Mouse (Mus musculus) MEL (cell line): ENCODE results near the gene Olfr1150-ps1. TPM values are rescaled to one million over a fixed set of nuclear protein-coding genes. Genes with fewer than 3 reads are reported as not detected.

Source experiments
- DNase-seq: peaks from one replicate; pipeline ENCODE4 v3.0.0; 2011; ENCODE audit warnings: low read depth, low spot score
- H3K27ac ChIP-seq: 2 replicates; pipeline ENCODE4 v1.5.1; 2012; ENCODE audit warnings: low read depth, mild to moderate bottlenecking, control low read depth, low read length, moderate library complexity; ENCODE audit not compliant: control insufficient read depth
- H3K27me3 ChIP-seq, 2 experiments: fragments of 150-350 bp in 1 of 2; sonication (generic) in 1 of 2; 2 replicates each; pipeline ENCODE4 v1.6.1; 2012; ENCODE audit warnings: low read length in 2 of 2, mild to moderate bottlenecking in 2 of 2, improper control_type of control experiment in 1 of 2, moderate library complexity in 1 of 2; ENCODE audit not compliant: insufficient read depth in 2 of 2, control insufficient read depth in 1 of 2
- H3K36me3 ChIP-seq, 2 experiments: 2 replicates each; pipeline ENCODE4 v1.6.1; 2012 to 2014; ENCODE audit warnings: low read length in 2 of 2, improper control_type of control experiment in 1 of 2, inconsistent platforms in 1 of 2, mild to moderate bottlenecking in 1 of 2; ENCODE audit not compliant: insufficient read depth in 2 of 2, control insufficient read depth in 1 of 2
- H3K4me1 ChIP-seq, 2 experiments: fragments of 150-350 bp in 1 of 2; sonication (generic) in 1 of 2; 2 replicates each; pipeline ENCODE4 v1.6.1; 2012; ENCODE audit warnings: low read length in 2 of 2, improper control_type of control experiment in 1 of 2, mild to moderate bottlenecking in 1 of 2; ENCODE audit not compliant: insufficient read depth in 2 of 2, control insufficient read depth in 1 of 2
- H3K4me3 ChIP-seq, 2 experiments: fragments of 150-350 bp in 1 of 2; sonication (generic) in 1 of 2; 2 replicates each; pipeline ENCODE4 v1.5.1; 2012; ENCODE audit warnings: low read depth in 2 of 2, low read length in 2 of 2, mild to moderate bottlenecking in 2 of 2, moderate library complexity in 2 of 2, control low read depth in 1 of 2, improper control_type of control experiment in 1 of 2; ENCODE audit not compliant: control insufficient read depth in 1 of 2, insufficient read depth in 1 of 2
- H3K79me2 ChIP-seq: 2 replicates; pipeline ENCODE4 v1.6.1; 2012; ENCODE audit warnings: mild to moderate bottlenecking, low read length, moderate library complexity; ENCODE audit not compliant: control insufficient read depth, poor library complexity, insufficient read depth
- H3K9ac ChIP-seq: 2 replicates; pipeline ENCODE4 v1.6.1; 2012; ENCODE audit warnings: low read depth, mild to moderate bottlenecking, control low read depth, low read length, moderate library complexity; ENCODE audit not compliant: control insufficient read depth, poor library complexity, severe bottlenecking
- H3K9me3 ChIP-seq: fragments of 150-350 bp; sonication (generic); replicated peaks from 2 replicates; pipeline ENCODE4 v1.6.1; 2012; ENCODE audit warnings: mild to moderate bottlenecking, low read length, improper control_type of control experiment, moderate library complexity; ENCODE audit not compliant: insufficient read depth
- CHD1 ChIP-seq: IDR thresholded peaks from 2 replicates; pipeline ENCODE4 v1.6.1; 2012; ENCODE audit warnings: low read depth, mild to moderate bottlenecking, inconsistent platforms, low read length, improper control_type of control experiment
- E2F4 ChIP-seq: IDR thresholded peaks from 2 replicates; pipeline ENCODE4 v1.6.1; 2011; ENCODE audit warnings: low read depth, low read length, improper control_type of control experiment, borderline replicate concordance
- EP300 ChIP-seq, 2 experiments: IDR thresholded peaks; 2 replicates each; pipeline ENCODE4 v1.6.1; 2011; ENCODE audit warnings: improper control_type of control experiment in 2 of 2, low read length in 2 of 2, low read depth in 1 of 2, mild to moderate bottlenecking in 1 of 2
- HCFC1 ChIP-seq: IDR thresholded peaks from 2 replicates; pipeline ENCODE4 v1.6.1; 2012; ENCODE audit warnings: low read depth, mild to moderate bottlenecking, inconsistent platforms, low read length, improper control_type of control experiment, moderate library complexity
- JUND ChIP-seq: IDR thresholded peaks from 2 replicates; pipeline ENCODE4 v1.6.1; 2011; ENCODE audit warnings: low read depth, mild to moderate bottlenecking, improper control_type of control experiment, low read length
- MAFK ChIP-seq: IDR thresholded peaks from 2 replicates; pipeline ENCODE4 v1.6.1; 2011; ENCODE audit warnings: low read depth, mild to moderate bottlenecking, low read length, improper control_type of control experiment, borderline replicate concordance
- MAZ ChIP-seq: IDR thresholded peaks from 2 replicates; pipeline ENCODE4 v1.6.1; 2012; ENCODE audit warnings: low read depth, mild to moderate bottlenecking, inconsistent platforms, low read length, improper control_type of control experiment
- MEF2A ChIP-seq: IDR thresholded peaks from 2 replicates; pipeline ENCODE4 v1.6.1; 2014; ENCODE audit warnings: low read depth, mild to moderate bottlenecking, inconsistent platforms, low read length, improper control_type of control experiment; ENCODE audit not compliant: poor library complexity, insufficient replicate concordance, severe bottlenecking; ENCODE audit errors: extremely low read depth
- MXI1 ChIP-seq: IDR thresholded peaks from 2 replicates; pipeline ENCODE4 v1.6.1; 2011; ENCODE audit warnings: mild to moderate bottlenecking, low read depth, low read length, improper control_type of control experiment
- MYB ChIP-seq: IDR thresholded peaks from 2 replicates; pipeline ENCODE4 v1.6.1; 2011; ENCODE audit warnings: mild to moderate bottlenecking, low read depth, low read length, improper control_type of control experiment
- MYC ChIP-seq: IDR thresholded peaks from 2 replicates; pipeline ENCODE4 v1.6.1; 2011; ENCODE audit warnings: low read depth, mild to moderate bottlenecking, low read length, improper control_type of control experiment, moderate library complexity
- NELFE ChIP-seq: IDR thresholded peaks from 2 replicates; pipeline ENCODE4 v1.6.1; 2011; ENCODE audit warnings: low read depth, low read length, improper control_type of control experiment
- POLR2AphosphoS2 ChIP-seq: IDR thresholded peaks from 2 replicates; pipeline ENCODE4 v1.6.1; 2011; ENCODE audit warnings: low read length, improper control_type of control experiment
- POLR2AphosphoS5 ChIP-seq: IDR thresholded peaks from 2 replicates; pipeline ENCODE4 v1.6.1; 2012; ENCODE audit warnings: low read depth, borderline replicate concordance, mild to moderate bottlenecking, inconsistent platforms, low read length, moderate library complexity, mixed read lengths
- SMC3 ChIP-seq: IDR thresholded peaks from 2 replicates; pipeline ENCODE4 v1.6.1; 2011; ENCODE audit warnings: low read depth, low read length, improper control_type of control experiment
- TBP ChIP-seq: IDR thresholded peaks from 2 replicates; pipeline ENCODE4 v1.8.0; 2011; ENCODE audit warnings: low read depth, low read length, improper control_type of control experiment
- UBTF ChIP-seq: IDR thresholded peaks from 2 replicates; pipeline ENCODE4 v1.6.1; 2012; ENCODE audit warnings: low read depth, mild to moderate bottlenecking, inconsistent platforms, low read length, improper control_type of control experiment, moderate library complexity, borderline replicate concordance; ENCODE audit not compliant: insufficient read depth
- USF1 ChIP-seq: IDR thresholded peaks from 2 replicates; pipeline ENCODE4 v1.6.1; 2014; ENCODE audit warnings: low read depth, mild to moderate bottlenecking, inconsistent platforms, low read length, improper control_type of control experiment, moderate library complexity
- ZC3H11A ChIP-seq: IDR thresholded peaks from 2 replicates; pipeline ENCODE4 v1.6.1; 2012; ENCODE audit warnings: low read depth, mild to moderate bottlenecking, inconsistent platforms, low read length, improper control_type of control experiment
- ZKSCAN1 ChIP-seq: IDR thresholded peaks from 2 replicates; pipeline ENCODE4 v1.6.1; 2012; ENCODE audit warnings: low read depth, mild to moderate bottlenecking, inconsistent platforms, low read length, improper control_type of control experiment, moderate library complexity
- polyA plus RNA-seq, 2 experiments: library from polyadenylated mRNA; stranded (reverse) in 1 of 2; unstranded in 1 of 2; fragments of >175 nt in 1 of 2; fragments of >200 nt in 1 of 2; gene quantifications; 2 replicates each; pipeline versions ENCODE4 v1.2.1 to v1.2.4; 2012; ENCODE audit warnings: low replicate concordance in 2 of 2, low read depth in 1 of 2; ENCODE audit not compliant: insufficient read length in 2 of 2, insufficient read depth in 1 of 2, missing spikeins in 1 of 2
- total RNA-seq: library from RNA; depleted of rRNA; stranded (reverse); fragments of 300-350 nt; gene quantifications from 2 replicates; pipeline ENCODE4 v1.2.3, GENCODE M21; 2012; rRNA removed

The Olfr1150-ps1 gene
- total RNA-seq (not detected in 2 replicates), polyA plus RNA-seq (not detected)

DNA sequence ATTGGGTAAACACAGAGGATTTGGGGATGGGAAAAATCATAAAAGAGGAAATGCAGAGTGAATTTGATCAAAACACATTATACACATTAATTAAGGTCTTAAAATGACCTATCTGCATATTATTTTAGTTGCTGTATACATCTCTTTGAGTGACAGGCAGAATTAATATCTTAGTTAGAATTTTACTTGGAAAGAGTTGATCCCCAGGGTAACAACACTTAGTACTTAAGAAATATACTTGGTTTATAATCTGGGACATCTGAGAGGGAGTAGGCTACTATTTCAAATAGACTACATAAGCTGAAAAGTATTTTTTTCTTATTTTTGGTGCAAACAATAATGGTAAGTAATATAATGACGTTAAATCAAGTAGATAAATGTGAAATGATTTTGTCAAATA lies at the start of gene Olfr1150-ps1:
TSS of gene Olfr1150-ps1 (plus strand) at position 301 of the 400 bp plus-strand sequence.
- Histone ChIP-seq H3K4me1 (no peaks in the 10 kb centered on the region), H3K9ac (no peak within 1 kb of the TSS), H3K79me2 (no peaks in the 10 kb centered on the region), H3K27me3 (no peaks in the 10 kb centered on the region), H3K36me3 (no peaks in the 10 kb centered on the region), H3K27ac (no peak within 1 kb of the TSS), H3K4me3 (no peak within 1 kb of the TSS), H3K9me3 (no peaks in the 10 kb centered on the region)
- DNase-seq: no peak
- no peak for TF ChIP-seq MYB
- no peak for TF ChIP-seq SMC3
- TF ChIP-seq MEF2A: no peak
- no peak for TF ChIP-seq MAFK
- TF ChIP-seq POLR2AphosphoS5: no peak
- TF ChIP-seq, all 39 proteins: peak for 0

GRCm38 (mm10) chr2:87800292-87800691 lies 43.5 kb upstream of the Olfr1150-ps1 start, which contains the start of gene Olfr1143:
Gene Olfr1143 (plus strand): TSS chr2:87800592.
- Histone ChIP-seq H3K79me2 (no peaks in the 10 kb centered on the region), H3K9me3 (no peaks in the 10 kb centered on the region), H3K36me3 (no peaks in the 10 kb centered on the region), H3K27ac (no peak within 1 kb of the TSS), H3K27me3 (no peaks in the 10 kb centered on the region), H3K9ac (no peak within 1 kb of the TSS), H3K4me3 (no peak within 1 kb of the TSS), H3K4me1 (no peaks in the 10 kb centered on the region)
- no peak for DNase-seq
- TF ChIP-seq SMC3 (no peak), POLR2AphosphoS2 (no peak), JUND (no peak), MXI1 (no peak), UBTF (no peak), ZC3H11A (no peak), ZKSCAN1 (no peak), NELFE (no peak), HCFC1 (no peak), EP300 (IDR thresholded peaks at IDR 0.05; ENCODE audit: low read depth in 1 of 2, low read length in 2 of 2) (no peak)

DNA sequence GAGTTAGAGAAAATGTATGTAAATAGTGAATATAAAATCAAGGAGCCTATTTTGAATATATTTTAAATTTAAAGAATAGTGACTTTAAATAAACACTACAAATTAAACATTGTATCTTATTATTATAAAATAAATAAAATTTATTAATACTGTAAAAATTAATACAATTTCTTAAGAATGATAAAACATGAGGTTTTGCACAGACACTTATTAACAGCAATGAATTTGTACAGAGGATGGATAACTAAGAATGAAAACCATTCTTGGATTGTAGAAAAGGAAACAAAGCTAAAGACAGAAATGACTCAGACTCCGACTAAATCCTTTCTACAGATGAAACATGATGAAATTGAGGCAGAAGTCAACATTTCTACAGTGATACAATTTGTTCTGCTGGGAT lies 34.3 kb upstream of the Olfr1150-ps1 start, which contains the start of gene Olfr1145:
TSS of gene Olfr1145 (plus strand) at position 301 of the 400 bp plus-strand sequence.
- Histone ChIP-seq H3K36me3 (no peaks in the 10 kb centered on the region), H3K79me2 (no peaks in the 10 kb centered on the region), H3K27ac (no peak within 1 kb of the TSS), H3K9me3 (no peaks in the 10 kb centered on the region), H3K27me3 (no peaks in the 10 kb centered on the region)
- DNase-seq: no peak
- TF ChIP-seq MAFK: no peak
- TF ChIP-seq USF1: no peak
- TF ChIP-seq JUND: no peak
- TF ChIP-seq E2F4: no peak
- TF ChIP-seq TBP: no peak
- TF ChIP-seq MXI1: no peak
- TF ChIP-seq MAZ: no peak
- TF ChIP-seq MYC: no peak
- TF ChIP-seq EP300 (IDR thresholded peaks at IDR 0.05; ENCODE audit: low read depth in 1 of 2, low read length in 2 of 2): no peak
- no peak for TF ChIP-seq MYB
- TF ChIP-seq CHD1: no peak
- TF ChIP-seq, all 39 proteins: peak for 0
- Histone ChIP-seq H3K9ac (no peak within 1 kb of the TSS), H3K4me1 (no peaks in the 10 kb centered on the region), H3K4me3 (no peak within 1 kb of the TSS)
